Mouse (Mus musculus) forebrain, embryonic 14.5 days (tissue): ENCODE measurements at regions not wholly inside any gene's neighbourhood (a gene's known extent, or its start where the extent isn't known, plus 50 kb on each side); places are given as distances from the start of the nearest gene placed in this dataset.
A peak's percentile ranks its signal among the peaks of the same experiment; 100 is the strongest.

Source experiments
- ATAC-seq: fragments of 200-750 bp; cut with Nextera tagmentation; 2 replicates; pipeline ENCODE4 v1.8.0; 2017; ENCODE audit warnings: mild to moderate bottlenecking, moderate library complexity
- DNase-seq: peaks from one replicate; pipeline ENCODE4 v3.0.0-alpha.2; 2015; ENCODE audit warnings: low spot score
- H3K27ac ChIP-seq: fragments of 300-500 bp; sonication (generic); 2 replicates; pipeline ENCODE4 v1.5.1; 2014; ENCODE audit warnings: low read depth, mild to moderate bottlenecking, control low read depth, low read length, moderate library complexity
- H3K27me3 ChIP-seq: fragments of 300-500 bp; sonication (generic); replicated peaks from 2 replicates; pipeline ENCODE4 v1.6.1; 2014; ENCODE audit warnings: low read length, control low read depth, mixed read lengths; ENCODE audit not compliant: control insufficient read depth, insufficient read depth
- H3K36me3 ChIP-seq: fragments of 300-500 bp; sonication (generic); 2 replicates; pipeline ENCODE4 v1.6.1; 2014; ENCODE audit warnings: low read length, control low read depth; ENCODE audit not compliant: control insufficient read depth, insufficient read depth
- H3K4me1 ChIP-seq: fragments of 300-500 bp; sonication (generic); 2 replicates; pipeline ENCODE4 v1.6.1; 2014; ENCODE audit warnings: antibody characterized with exemption, low read length, control low read depth; ENCODE audit not compliant: control insufficient read depth, insufficient read depth
- H3K4me2 ChIP-seq: fragments of 300-500 bp; sonication (generic); 2 replicates; pipeline ENCODE4 v1.6.1; 2014; ENCODE audit warnings: mild to moderate bottlenecking, control low read depth, low read length
- H3K4me3 ChIP-seq: fragments of 300-500 bp; sonication (generic); 2 replicates; pipeline ENCODE4 v1.5.1; 2014; ENCODE audit warnings: low read depth, low read length, control low read depth
- H3K9ac ChIP-seq: fragments of 300-500 bp; sonication (generic); 2 replicates; pipeline ENCODE4 v1.6.1; 2014; ENCODE audit warnings: mild to moderate bottlenecking, low read length, control low read depth, moderate library complexity
- H3K9me3 ChIP-seq: fragments of 300-500 bp; sonication (generic); replicated peaks from 2 replicates; pipeline ENCODE4 v1.6.1; 2016; ENCODE audit warnings: low read length, control low read depth, mixed read lengths; ENCODE audit not compliant: control insufficient read depth
- WGBS: fragments of 180-500 bp; shearing (Covaris S2); extraction: QIAGEN DNeasy Blood & Tissue Kit; methylation state at CpG from one replicate; pipeline ENCODE4 v1.1.7; 2014; 5-methylcytosine and 5-hydroxymethylcytosine counted together

- Histone ChIP-seq H3K27me3 (no peaks in the 10 kb centered on the region), H3K27ac (no peak overlapping the region), H3K4me3 (no peak overlapping the region), H3K4me1 (no peaks in the 10 kb centered on the region), H3K9ac (no peak overlapping the region), H3K4me2 (no peak overlapping the region), H3K36me3 (no peaks in the 10 kb centered on the region), H3K9me3 (no peaks in the 10 kb centered on the region; the same call in 1 of the 2 replicates)
- WGBS: 32% methylated on average over 3 of the region's 3 CpGs
- ATAC-seq (peak; percentile 62), DNase-seq (peak; percentile 42)
Observed at GRCm38 (mm10) chr8:50007546-50007945, 1163.8 kb upstream of the Tenm3 start.

GRCm38 (mm10) chr8:50004254-50004653, 1160.5 kb upstream of the Tenm3 start:
- H3K4me2 ChIP-seq: no peak overlapping the region
- no peaks in the 10 kb centered on the region for H3K36me3 ChIP-seq
- H3K27me3 ChIP-seq: no peaks in the 10 kb centered on the region
- H3K9me3 ChIP-seq: no peaks in the 10 kb centered on the region
- ATAC-seq (no peak), DNase-seq (no peak)
- H3K27ac ChIP-seq: no peak overlapping the region
- H3K4me3 ChIP-seq: no peak overlapping the region
- no peaks in the 10 kb centered on the region for H3K4me1 ChIP-seq
- H3K9ac ChIP-seq: no peak overlapping the region
- 57% methylated on average over 1 of the region's 1 CpGs for WGBS

GRCm38 (mm10) chr8:50003641-50004040, 1159.9 kb upstream of the Tenm3 start:
- Histone ChIP-seq H3K27ac (no peak overlapping the region), H3K9me3 (no peaks in the 10 kb centered on the region), H3K4me1 (no peaks in the 10 kb centered on the region), H3K4me3 (no peak overlapping the region), H3K9ac (no peak overlapping the region), H3K4me2 (no peak overlapping the region), H3K27me3 (no peaks in the 10 kb centered on the region), H3K36me3 (no peaks in the 10 kb centered on the region)
- DNase-seq: no peak
- WGBS: 64% methylated on average over 2 of the region's 2 CpGs
- no peak for ATAC-seq

- no peaks in the 10 kb centered on the region for H3K36me3 ChIP-seq
- H3K4me1 ChIP-seq: no peaks in the 10 kb centered on the region
- DNase-seq (peak; percentile 71), ATAC-seq (peak; percentile 80)
- H3K27me3 ChIP-seq: 0 out of 2 replicates have a peak, but pooled peaks cover 3% of the 10 kb centered on the region
- no peaks in the 10 kb centered on the region for H3K9me3 ChIP-seq
- WGBS: 2% methylated on average over 8 of the region's 8 CpGs
- H3K27ac ChIP-seq: 0 out of 2 replicates have a peak overlapping the region, but pooled peaks have one; percentile 36
- H3K9ac ChIP-seq: no peak overlapping the region
- 0 out of 2 replicates have a peak overlapping the region, but pooled peaks have one; percentile 3 for H3K4me2 ChIP-seq
- no peak overlapping the region for H3K4me3 ChIP-seq
Observed at GRCm38 (mm10) chr8:49998281-49999037, 1154.7 kb upstream of the Tenm3 start.
